Mouse (Mus musculus) embryonic facial prominence, embryonic 10.5 days (tissue): ENCODE measurements at regions not wholly inside any gene's neighbourhood (a gene's known extent, or its start where the extent isn't known, plus 50 kb on each side); places are given as distances from the start of the nearest gene placed in this dataset.

ENCODE experiments used
- DNase-seq: peaks from one replicate; pipeline ENCODE4 v3.0.0-alpha.2; 2017; ENCODE audit warnings: low spot score
- H3K27ac ChIP-seq: fragments of 300-500 bp; sonication (generic); replicated peaks from 2 replicates; pipeline ENCODE4 v1.5.1; 2016; ENCODE audit warnings: mild to moderate bottlenecking
- H3K27me3 ChIP-seq: fragments of 300-500 bp; sonication (generic); replicated peaks from 2 replicates; pipeline ENCODE4 v1.6.1; 2016; ENCODE audit warnings: low read depth, mild to moderate bottlenecking; ENCODE audit not compliant: poor library complexity, severe bottlenecking
- H3K36me3 ChIP-seq: fragments of 300-500 bp; sonication (generic); replicated peaks from 2 replicates; pipeline ENCODE4 v1.6.1; 2016; ENCODE audit warnings: mild to moderate bottlenecking, moderate library complexity
- H3K4me1 ChIP-seq: fragments of 300-500 bp; sonication (generic); 2 replicates; pipeline ENCODE4 v1.6.1; 2016
- H3K4me3 ChIP-seq: fragments of 300-500 bp; sonication (generic); 2 replicates; pipeline ENCODE4 v1.5.1; 2016; ENCODE audit warnings: mild to moderate bottlenecking, moderate library complexity
- H3K9me3 ChIP-seq: fragments of 300-500 bp; sonication (generic); 2 replicates; pipeline ENCODE4 v1.6.1; 2016; ENCODE audit warnings: mild to moderate bottlenecking
- WGBS: fragments of 180-500 bp; shearing (Covaris S2); methylation state at CpG from one replicate; pipeline ENCODE4 v1.1.7; 2016; 5-methylcytosine and 5-hydroxymethylcytosine counted together

GRCm38 (mm10) chr17:83015656-83016055 is 199.4 kb upstream of the Pkdcc start:
- DNase-seq, result no peak
- no peaks in the 10 kb centered on the region for H3K9me3 ChIP-seq
- 67% methylated on average over 2 of the region's 2 CpGs for WGBS

GRCm38 (mm10) chr17:83016936-83017335 is 198.2 kb upstream of the Pkdcc start:
- WGBS, result 92% methylated on average over 5 of the region's 5 CpGs
- Histone ChIP-seq H3K4me1 (no peaks in the 10 kb centered on the region), H3K36me3 (no peaks in the 10 kb centered on the region), H3K9me3 (no peaks in the 10 kb centered on the region), H3K27ac (no peak overlapping the region), H3K27me3 (no peaks in the 10 kb centered on the region), H3K4me3 (no peak overlapping the region)
- DNase-seq, result no peak

More at GRCm38 (mm10) chr17:83015656-83016055, 199.4 kb upstream of the Pkdcc start:
- H3K4me3 ChIP-seq, result no peak overlapping the region
- H3K27ac ChIP-seq, result no peak overlapping the region
- no peaks in the 10 kb centered on the region for H3K27me3 ChIP-seq
- no peaks in the 10 kb centered on the region for H3K36me3 ChIP-seq
- H3K4me1 ChIP-seq, result no peaks in the 10 kb centered on the region

- H3K27ac ChIP-seq, result no peak overlapping the region
- no peak for DNase-seq
- WGBS, result 75% methylated on average over 5 of the region's 5 CpGs
- no peak overlapping the region for H3K4me3 ChIP-seq
- H3K4me1 ChIP-seq, result no peaks in the 10 kb centered on the region
- H3K36me3 ChIP-seq, result no peaks in the 10 kb centered on the region
- H3K27me3 ChIP-seq, result no peaks in the 10 kb centered on the region
- no peaks in the 10 kb centered on the region for H3K9me3 ChIP-seq
These were observed 195.8 kb upstream of the Pkdcc start for GRCm38 (mm10) chr17:83019267-83019666.

- H3K4me3 ChIP-seq, result no peak overlapping the region
- no peak for DNase-seq
- no peaks in the 10 kb centered on the region for H3K9me3 ChIP-seq
- H3K27ac ChIP-seq, result no peak overlapping the region
- H3K4me1 ChIP-seq, result peaks cover 7% of the 10 kb centered on the region
- no peaks in the 10 kb centered on the region for H3K36me3 ChIP-seq
- H3K27me3 ChIP-seq, result no peaks in the 10 kb centered on the region
- WGBS, result 77% methylated on average over 10 of the region's 10 CpGs
These were observed 194.5 kb upstream of the Pkdcc start for GRCm38 (mm10) chr17:83020576-83020975.

- Histone ChIP-seq H3K27ac (no peak overlapping the region), H3K4me3 (no peak overlapping the region), H3K9me3 (no peaks in the 10 kb centered on the region; the same call in 1 of the 2 replicates), H3K4me1 (peaks cover 8% of the 10 kb centered on the region), H3K36me3 (no peaks in the 10 kb centered on the region), H3K27me3 (no peaks in the 10 kb centered on the region)
- peak; percentile 88 for DNase-seq
- WGBS, result 9% methylated on average over 5 of the region's 5 CpGs
These were observed 189.7 kb upstream of the Pkdcc start for GRCm38 (mm10) chr17:83025340-83025816.

- no peaks in the 10 kb centered on the region for H3K4me1 ChIP-seq
- no peaks in the 10 kb centered on the region for H3K36me3 ChIP-seq
- no peaks in the 10 kb centered on the region for H3K9me3 ChIP-seq
- no peak overlapping the region for H3K27ac ChIP-seq
- no peaks in the 10 kb centered on the region for H3K27me3 ChIP-seq
- no peak for DNase-seq
- H3K4me3 ChIP-seq, result no peak overlapping the region
- WGBS, result 79% methylated on average over 6 of the region's 6 CpGs
These were observed 180.0 kb upstream of the Pkdcc start for GRCm38 (mm10) chr17:83034914-83035573.

GRCm38 (mm10) chr17:83035574-83035918 is 179.5 kb upstream of the Pkdcc start:
- H3K27me3 ChIP-seq, result no peaks in the 10 kb centered on the region
- 88% methylated on average over 5 of the region's 5 CpGs for WGBS
- DNase-seq, result no peak

GRCm38 (mm10) chr17:83039563-83039962 is 175.5 kb upstream of the Pkdcc start:
- DNase-seq, result no peak
- Histone ChIP-seq H3K9me3 (0 out of 2 replicates have a peak, but pooled peaks cover 2% of the 10 kb centered on the region), H3K36me3 (no peaks in the 10 kb centered on the region), H3K4me3 (no peak overlapping the region), H3K27me3 (peaks cover under 1% of the 10 kb centered on the region), H3K4me1 (peaks cover 11% of the 10 kb centered on the region), H3K27ac (no peak overlapping the region)
- 86% methylated on average over 3 of the region's 3 CpGs for WGBS

More at GRCm38 (mm10) chr17:83035574-83035918, 179.5 kb upstream of the Pkdcc start:
- Histone ChIP-seq H3K27ac (no peak overlapping the region), H3K36me3 (no peaks in the 10 kb centered on the region), H3K4me3 (no peak overlapping the region), H3K4me1 (no peaks in the 10 kb centered on the region), H3K9me3 (no peaks in the 10 kb centered on the region)

GRCm38 (mm10) chr17:83044515-83044914 is 170.6 kb upstream of the Pkdcc start:
- Histone ChIP-seq H3K9me3 (0 out of 2 replicates have a peak, but pooled peaks cover 2% of the 10 kb centered on the region), H3K36me3 (no peaks in the 10 kb centered on the region), H3K27ac (no peak overlapping the region), H3K4me1 (peaks cover 17% of the 10 kb centered on the region), H3K27me3 (peaks cover 49% of the 10 kb centered on the region), H3K4me3 (no peak overlapping the region)
- no peak for DNase-seq
- 52% methylated on average over 6 of the region's 6 CpGs for whole genome bisulfite sequencing

- no peak for DNase-seq
- WGBS, result 73% methylated on average over 13 of the region's 13 CpGs
- peaks cover 74% of the 10 kb centered on the region for H3K27me3 ChIP-seq
These were observed 165.0 kb upstream of the Pkdcc start for GRCm38 (mm10) chr17:83049972-83050535.

GRCm38 (mm10) chr17:83050591-83051197 is 164.4 kb upstream of the Pkdcc start:
- Histone ChIP-seq H3K4me3 (no peak overlapping the region), H3K36me3 (no peaks in the 10 kb centered on the region), H3K4me1 (peaks cover 35% of the 10 kb centered on the region), H3K9me3 (no peaks in the 10 kb centered on the region), H3K27me3 (peaks cover 73% of the 10 kb centered on the region), H3K27ac (0 out of 2 replicates have a peak overlapping the region, but pooled peaks have one; percentile 26)
- peak; percentile 59 for DNase-seq
- WGBS, result 25% methylated on average over 11 of the region's 11 CpGs

More at GRCm38 (mm10) chr17:83049972-83050535, 165.0 kb upstream of the Pkdcc start:
- H3K4me1 ChIP-seq, result peaks cover 36% of the 10 kb centered on the region
- no peaks in the 10 kb centered on the region for H3K9me3 ChIP-seq
- H3K27ac ChIP-seq, result no peak overlapping the region
- H3K4me3 ChIP-seq, result no peak overlapping the region
- H3K36me3 ChIP-seq, result no peaks in the 10 kb centered on the region

GRCm38 (mm10) chr17:83052613-83053140 is 162.4 kb upstream of the Pkdcc start:
- Histone ChIP-seq H3K4me1 (peaks cover 37% of the 10 kb centered on the region), H3K27me3 (peaks cover 57% of the 10 kb centered on the region)

More at GRCm38 (mm10) chr17:83052613-83053140, 162.4 kb upstream of the Pkdcc start:
- no peak for DNase-seq
- 60% methylated on average over 6 of the region's 6 CpGs for WGBS
- H3K9me3 ChIP-seq, result no peaks in the 10 kb centered on the region
- no peak overlapping the region; the same call in 1 of the 2 replicates for H3K27ac ChIP-seq
- H3K4me3 ChIP-seq, result no peak overlapping the region
- no peaks in the 10 kb centered on the region for H3K36me3 ChIP-seq
